Mouse (Mus musculus): Measurements from ENCODE around the gene Fcrl1. TPM values are rescaled to one million over a fixed set of nuclear protein-coding genes. Genes with fewer than 3 reads are reported as not detected.

Fcrl1 gene
- polyA plus RNA-seq (2012; rRNA removed), result 0.10 TPM in 2 replicates

DNA sequence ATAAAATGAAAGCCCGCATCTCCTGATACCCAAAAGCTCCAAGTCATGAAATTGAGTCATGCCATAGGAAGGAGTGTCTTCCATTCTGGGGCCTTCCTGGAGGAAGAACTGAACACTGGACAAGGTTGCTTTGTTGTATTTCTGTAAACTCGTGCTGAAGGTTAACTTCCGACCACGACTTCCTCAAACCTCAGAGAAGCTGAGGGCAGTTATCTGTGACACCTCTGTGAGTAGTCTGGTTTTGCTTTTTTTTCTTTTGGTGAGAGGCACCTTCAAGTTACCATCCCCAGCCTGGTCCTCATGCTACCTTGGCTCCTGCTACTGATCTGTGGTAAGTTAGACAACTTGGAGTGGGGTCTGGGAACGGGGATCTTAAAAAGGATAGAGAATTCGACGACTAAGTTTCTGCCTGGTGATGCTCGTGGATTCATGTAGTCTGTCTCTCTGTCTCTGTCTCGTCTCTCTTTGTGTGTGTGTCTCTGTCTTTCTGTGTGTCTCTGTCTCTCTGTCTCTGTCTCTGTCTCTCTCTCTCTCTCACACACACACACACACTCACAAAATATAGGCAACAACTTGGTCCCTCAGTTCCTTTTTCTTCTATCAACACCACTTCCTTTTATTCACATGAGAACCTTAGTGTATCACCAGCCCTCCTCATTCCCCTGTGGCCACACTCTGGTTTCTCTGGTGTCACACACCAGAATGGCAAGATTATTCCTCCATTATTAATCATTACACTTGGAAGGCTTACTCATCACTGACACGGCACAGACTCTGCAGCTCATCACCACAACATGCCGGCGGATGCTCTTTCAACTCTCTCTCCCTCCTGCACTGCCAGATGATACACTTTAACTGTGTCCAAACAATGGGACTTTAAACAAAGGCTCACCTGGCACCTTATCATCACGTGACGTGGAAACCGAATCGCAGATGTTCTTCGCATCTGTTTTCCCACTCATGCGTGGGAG is at the start of gene Fcrl1:
Gene Fcrl1 (plus strand): TSS at position 193 of the 971 bp plus-strand sequence.

DNA sequence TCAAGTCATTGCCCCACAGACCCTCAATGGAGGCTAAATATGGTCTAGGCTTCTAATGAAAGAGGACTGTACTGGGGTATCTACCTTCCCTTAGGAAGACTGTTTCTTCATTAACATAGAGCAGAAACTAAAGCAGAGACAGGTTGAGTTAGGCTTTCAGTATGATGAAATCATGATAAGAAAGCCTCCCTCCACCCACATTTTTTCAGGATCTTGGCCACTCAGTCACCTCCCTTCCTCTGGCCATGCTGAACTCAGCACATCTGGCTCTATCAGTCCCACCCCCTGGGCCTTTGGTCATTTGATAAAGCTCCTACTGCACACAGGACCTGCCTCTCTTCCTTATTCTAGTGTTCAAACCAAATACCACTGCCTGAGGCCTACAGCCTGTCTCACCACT is 18.6 kb upstream of the Fcrl1 start, which contains the start of gene Cd5l:
Gene Cd5l (plus strand): TSS at position 301 of the 400 bp plus-strand sequence.

GRCm38 (mm10) chr3:87435479-87435878 is 59.3 kb downstream of the Fcrl1 start, which contains the start of gene Fcrl5:
Gene Fcrl5 (plus strand): TSS chr3:87435773.

Other genes starting within 250 kb of the Fcrl1 start
- gene Kirrel, start 201.6 kb upstream of the Fcrl1 start, polyA plus RNA-seq (2012; rRNA removed), result 18.4 and 25.6 TPM in 2 replicates
- 7.5 and 10.1 TPM in 2 replicates for gene Fcrls, start 112.6 kb upstream of the Fcrl1 start, polyA plus RNA-seq (2012; rRNA removed)
- 0.09 and 0.23 TPM in 2 replicates for gene Cd5l, start 18.5 kb upstream of the Fcrl1 start, polyA plus RNA-seq (2012; rRNA removed)
- not detected in 2 replicates for gene Fcrl5, start 59.4 kb downstream of the Fcrl1 start, polyA plus RNA-seq (2012; rRNA removed)
- 10.7 and 12.1 TPM in 2 replicates for gene Etv3, start 149.0 kb downstream of the Fcrl1 start, polyA plus RNA-seq (2012; rRNA removed)
- gene Arhgef11, start 241.2 kb downstream of the Fcrl1 start, polyA plus RNA-seq (2012; rRNA removed), result 36.1 and 37.0 TPM in 2 replicates

All from central nervous system, embryonic 14 days (tissue).